Mouse (Mus musculus) C2C12 (cell line): ENCODE data around the gene Rtl10.

Source experiments
- CEBPB ChIP-seq: IDR thresholded peaks from one replicate; pipeline ENCODE4 v1.6.1; 2011; ENCODE audit warnings: low read depth, mild to moderate bottlenecking, control low read depth, moderate library complexity
- CTCF ChIP-seq: IDR thresholded peaks from one replicate; pipeline ENCODE4 v1.5.1; 2011; ENCODE audit not compliant: control insufficient read depth, insufficient read depth, insufficient read length
- MAX ChIP-seq: IDR thresholded peaks from one replicate; pipeline ENCODE4 v1.6.1; 2011; ENCODE audit warnings: mild to moderate bottlenecking, control low read depth
- MYOD1 ChIP-seq: IDR thresholded peaks from one replicate; pipeline ENCODE4 v1.6.1; 2011; ENCODE audit warnings: low read depth; ENCODE audit not compliant: control insufficient read depth, insufficient read length

GRCm38 (mm10) chr16:18479667-18480066 lies 19.0 kb upstream of the Rtl10 start:
- no peak for TF ChIP-seq CTCF
- TF ChIP-seq MAX, result no peak
- no peak for TF ChIP-seq CEBPB
- peak; percentile 44 for TF ChIP-seq MYOD1
